Mouse (Mus musculus) heart, embryonic 16.5 days (tissue): Measurements from ENCODE around the gene Vps33a. TPM values are rescaled to one million over a fixed set of nuclear protein-coding genes. Genes with fewer than 3 reads are reported as not detected.

Experiments
- ATAC-seq: fragments of 200-750 bp; cut with Nextera tagmentation; replicated peaks from 2 replicates; pipeline ENCODE4 v1.8.0; 2017; ENCODE audit warnings: moderate number of reproducible peaks; ENCODE audit not compliant: insufficient read depth, low FRiP score; ENCODE audit errors: extremely low read depth
- H3K27ac ChIP-seq: fragments of 300-500 bp; sonication (generic); 2 replicates; pipeline ENCODE4 v1.5.1; 2014; ENCODE audit warnings: mild to moderate bottlenecking, low read length, control low read depth, moderate library complexity
- H3K27me3 ChIP-seq: fragments of 300-500 bp; sonication (generic); 2 replicates; pipeline ENCODE4 v1.6.1; 2014; ENCODE audit warnings: low read length, mixed read lengths; ENCODE audit not compliant: control insufficient read depth, insufficient read depth
- H3K36me3 ChIP-seq: fragments of 300-500 bp; sonication (generic); 2 replicates; pipeline ENCODE4 v1.6.1; 2014; ENCODE audit not compliant: control insufficient read depth, insufficient read depth
- H3K4me1 ChIP-seq: fragments of 300-500 bp; sonication (generic); 2 replicates; pipeline ENCODE4 v1.6.1; 2014; ENCODE audit warnings: low read length, mixed read lengths; ENCODE audit not compliant: control insufficient read depth, insufficient read depth
- H3K4me2 ChIP-seq: fragments of 300-500 bp; sonication (generic); 2 replicates; pipeline ENCODE4 v1.6.1; 2014; ENCODE audit warnings: low read depth, mild to moderate bottlenecking, control low read depth, low read length
- H3K4me3 ChIP-seq: fragments of 300-500 bp; sonication (generic); 2 replicates; pipeline ENCODE4 v1.5.1; 2014; ENCODE audit warnings: mild to moderate bottlenecking, control low read depth, low read length
- H3K9ac ChIP-seq: fragments of 300-500 bp; sonication (generic); 2 replicates; pipeline ENCODE4 v1.6.1; 2014; ENCODE audit warnings: low read length, control low read depth
- H3K9me3 ChIP-seq: fragments of 300-500 bp; sonication (generic); replicated peaks from 2 replicates; pipeline ENCODE4 v1.6.1; 2016; ENCODE audit warnings: low read length; ENCODE audit not compliant: control insufficient read depth
- WGBS: fragments of 180-500 bp; shearing (Covaris S2); extraction: QIAGEN DNeasy Blood & Tissue Kit; methylation state at CpG from one replicate; pipeline ENCODE4 v1.1.7; 2014; 5-methylcytosine and 5-hydroxymethylcytosine counted together
- polyA plus RNA-seq: library from polyadenylated mRNA; unstranded; fragments of >200 nt; fragmentation: Nextera tagmentation; extraction: Ambion mirVana; gene quantifications from 2 replicates; pipeline ENCODE4 v1.2.1, GENCODE M21; 2015

Vps33a gene
- polyA plus RNA-seq, 1 experiment from 2014 or later = 26.3 TPM

GRCm38 (mm10) chr5:123599319-123599718, 26.5 kb upstream of the Vps33a start:
- H3K4me1 ChIP-seq = peaks cover 15% of the 10 kb centered on the region
- no peaks in the 10 kb centered on the region for H3K9me3 ChIP-seq
- H3K36me3 ChIP-seq = peaks cover 19% of the 10 kb centered on the region
- H3K4me2 ChIP-seq = no peak overlapping the region
- 0 out of 2 replicates have a peak overlapping the region, but pooled peaks have one; percentile 16 for H3K27ac ChIP-seq
- H3K4me3 ChIP-seq = no peak overlapping the region
- ATAC-seq = no peak; the same call in 1 of the 2 replicates
- WGBS = 45% methylated on average over 6 of the region's 6 CpGs
- H3K27me3 ChIP-seq = no peaks in the 10 kb centered on the region
- no peak overlapping the region for H3K9ac ChIP-seq

- 49% methylated on average over 10 of the region's 10 CpGs for WGBS
- H3K9ac ChIP-seq = no peak overlapping the region
Measured at GRCm38 (mm10) chr5:123593622-123594280, 20.9 kb upstream of the Vps33a start.

GRCm38 (mm10) chr5:123580043-123580442, 7.2 kb upstream of the Vps33a start:
- no peaks in the 10 kb centered on the region for H3K9me3 ChIP-seq
- no peak overlapping the region for H3K27ac ChIP-seq
- no peaks in the 10 kb centered on the region for H3K4me1 ChIP-seq
- H3K36me3 ChIP-seq = peaks cover 48% of the 10 kb centered on the region
- H3K4me3 ChIP-seq = no peak overlapping the region
- no peak overlapping the region for H3K4me2 ChIP-seq
- no peak overlapping the region for H3K9ac ChIP-seq
- no peak for ATAC-seq
- WGBS = 79% methylated on average over 6 of the region's 6 CpGs
- H3K27me3 ChIP-seq = no peaks in the 10 kb centered on the region

More at GRCm38 (mm10) chr5:123593622-123594280, 20.9 kb upstream of the Vps33a start:
- no peaks in the 10 kb centered on the region for H3K9me3 ChIP-seq
- H3K4me1 ChIP-seq = peaks cover 17% of the 10 kb centered on the region
- H3K4me2 ChIP-seq = no peak overlapping the region
- no peak for ATAC-seq
- H3K36me3 ChIP-seq = peaks cover 18% of the 10 kb centered on the region
- peak overlapping the region; percentile 43 for H3K27ac ChIP-seq
- no peak overlapping the region for H3K4me3 ChIP-seq
- no peaks in the 10 kb centered on the region for H3K27me3 ChIP-seq

- H3K36me3 ChIP-seq = peaks cover 34% of the 10 kb centered on the region
- H3K4me1 ChIP-seq = peaks cover 5% of the 10 kb centered on the region
- H3K27me3 ChIP-seq = no peaks in the 10 kb centered on the region
- no peaks in the 10 kb centered on the region for H3K9me3 ChIP-seq
- no peak for ATAC-seq
- H3K4me3 ChIP-seq = no peak overlapping the region
- no peak overlapping the region for H3K4me2 ChIP-seq
- 82% methylated on average over 3 of the region's 3 CpGs for WGBS
- no peak overlapping the region for H3K27ac ChIP-seq
- H3K9ac ChIP-seq = no peak overlapping the region
Measured at GRCm38 (mm10) chr5:123576696-123577095, 3.9 kb upstream of the Vps33a start.

- H3K36me3 ChIP-seq = peaks cover 21% of the 10 kb centered on the region
- H3K4me3 ChIP-seq = peak overlapping the region; percentile 98
- ATAC-seq = no peak
- 56% methylated on average over 8 of the region's 8 CpGs for WGBS
- no peak overlapping the region for H3K27ac ChIP-seq
- peak overlapping the region; percentile 49; the same call in 1 of the 2 replicates for H3K9ac ChIP-seq
- H3K9me3 ChIP-seq = no peaks in the 10 kb centered on the region
- H3K4me2 ChIP-seq = peak overlapping the region; percentile 98
- no peaks in the 10 kb centered on the region for H3K27me3 ChIP-seq
- H3K4me1 ChIP-seq = peaks cover 7% of the 10 kb centered on the region
Measured at GRCm38 (mm10) chr5:123573362-123573761, 524 bp upstream of the Vps33a start.

GRCm38 (mm10) chr5:123561128-123561527, 11.7 kb downstream of the Vps33a start:
- 90% methylated on average over 11 of the region's 11 CpGs for WGBS
- no peak for ATAC-seq
- peaks cover 60% of the 10 kb centered on the region for H3K36me3 ChIP-seq
- no peaks in the 10 kb centered on the region for H3K27me3 ChIP-seq
- peaks cover 2% of the 10 kb centered on the region; the same call in 1 of the 2 replicates for H3K4me1 ChIP-seq
- no peak overlapping the region for H3K9ac ChIP-seq
- H3K9me3 ChIP-seq = no peaks in the 10 kb centered on the region
- no peak overlapping the region for H3K27ac ChIP-seq
- no peak overlapping the region for H3K4me3 ChIP-seq
- no peak overlapping the region for H3K4me2 ChIP-seq

- no peak overlapping the region for H3K4me2 ChIP-seq
- no peak for ATAC-seq
- peaks cover 51% of the 10 kb centered on the region for H3K36me3 ChIP-seq
- WGBS = 90% methylated on average over 8 of the region's 8 CpGs
- H3K4me1 ChIP-seq = peaks cover 2% of the 10 kb centered on the region; the same call in 1 of the 2 replicates
- H3K4me3 ChIP-seq = no peak overlapping the region
- H3K9me3 ChIP-seq = no peaks in the 10 kb centered on the region
- H3K9ac ChIP-seq = no peak overlapping the region
- H3K27me3 ChIP-seq = no peaks in the 10 kb centered on the region
- no peak overlapping the region for H3K27ac ChIP-seq
Measured at GRCm38 (mm10) chr5:123559588-123559987, 13.2 kb downstream of the Vps33a start.

- ATAC-seq = no peak
- 79% methylated on average over 2 of the region's 2 CpGs for WGBS
- peaks cover 25% of the 10 kb centered on the region for H3K36me3 ChIP-seq
Measured at GRCm38 (mm10) chr5:123556451-123556850, 16.4 kb downstream of the Vps33a start.

GRCm38 (mm10) chr5:123555693-123556092, 17.1 kb downstream of the Vps33a start:
- WGBS = 77% methylated on average over 7 of the region's 7 CpGs

More at GRCm38 (mm10) chr5:123556451-123556850, 16.4 kb downstream of the Vps33a start:
- no peak overlapping the region for H3K4me3 ChIP-seq
- H3K4me2 ChIP-seq = no peak overlapping the region
- peaks cover 2% of the 10 kb centered on the region; the same call in 1 of the 2 replicates for H3K4me1 ChIP-seq
- no peaks in the 10 kb centered on the region for H3K27me3 ChIP-seq
- H3K27ac ChIP-seq = no peak overlapping the region
- no peak overlapping the region for H3K9ac ChIP-seq
- no peaks in the 10 kb centered on the region for H3K9me3 ChIP-seq

More at GRCm38 (mm10) chr5:123555693-123556092, 17.1 kb downstream of the Vps33a start:
- Histone ChIP-seq H3K27me3 (no peaks in the 10 kb centered on the region), H3K27ac (no peak overlapping the region), H3K36me3 (peaks cover 23% of the 10 kb centered on the region), H3K4me2 (no peak overlapping the region), H3K9ac (no peak overlapping the region), H3K4me1 (peaks cover 2% of the 10 kb centered on the region; the same call in 1 of the 2 replicates), H3K9me3 (no peaks in the 10 kb centered on the region), H3K4me3 (no peak overlapping the region)
- ATAC-seq = no peak
